Mouse (Mus musculus) mouse trophoblast stem cell (cell line): ENCODE data around the gene Best2.

Source experiments
- in situ Hi-C, 2 experiments: fragments of 300-500 bp; cut with MseI, MboI; formaldehyde crosslinking; loops; 2 replicates in 1 of 2; 3 replicates in 1 of 2; pipeline ENCODE4 v1.15.1; 2025

Best2 gene

GRCm38 (mm10) chr8:85014431-85014830, at the start of gene Best2:
Best2 (minus strand) TSS chr8:85014531.
- in situ Hi-C loops = no loop called here

GRCm38 (mm10) chr8:85062603-85063002, 48.3 kb upstream of the Best2 start:
- in situ Hi-C loops = no loop called here

GRCm38 (mm10) chr8:85059879-85060616, 45.7 kb upstream of the Best2 start, which contains the start of gene Fbxw9:
Fbxw9 (plus strand) TSS chr8:85060055.
- in situ Hi-C loops = no loop called here

GRCm38 (mm10) chr8:85057367-85057766, 43.0 kb upstream of the Best2 start:
- in situ Hi-C loops = no loop called here

GRCm38 (mm10) chr8:85043619-85044018, 29.3 kb upstream of the Best2 start:
- in situ Hi-C loops = no loop called here

- in situ Hi-C loops = no loop called here
These were observed 23.6 kb upstream of the Best2 start for GRCm38 (mm10) chr8:85037681-85038531.

GRCm38 (mm10) chr8:85037366-85037680, 23.0 kb upstream of the Best2 start:
- in situ Hi-C loops = no loop called here

- in situ Hi-C loops = no loop called here
These were observed 22.5 kb upstream of the Best2 start, which contains the start of gene Tnpo2 for GRCm38 (mm10) chr8:85036718-85037365. Tnpo2 (plus strand) TSS chr8:85036915.

GRCm38 (mm10) chr8:85036381-85036717, 22.0 kb upstream of the Best2 start:
- in situ Hi-C loops = no loop called here

- in situ Hi-C loops = no loop called here
These were observed 21.5 kb upstream of the Best2 start for GRCm38 (mm10) chr8:85035728-85036310.

GRCm38 (mm10) chr8:85035165-85035727, 20.9 kb upstream of the Best2 start:
- in situ Hi-C loops = no loop called here

GRCm38 (mm10) chr8:85034764-85035163, 20.4 kb upstream of the Best2 start:
- in situ Hi-C loops = no loop called here

- in situ Hi-C loops = no loop called here
These were observed 19.5 kb upstream of the Best2 start for GRCm38 (mm10) chr8:85033867-85034266.

GRCm38 (mm10) chr8:85032622-85033311, 18.4 kb upstream of the Best2 start:
- in situ Hi-C loops = no loop called here

GRCm38 (mm10) chr8:85029271-85029670, 14.9 kb upstream of the Best2 start:
- in situ Hi-C loops = no loop called here

GRCm38 (mm10) chr8:85027922-85028321, 13.6 kb upstream of the Best2 start:
- in situ Hi-C loops = no loop called here

- in situ Hi-C loops = no loop called here
These were observed 13.2 kb upstream of the Best2 start for GRCm38 (mm10) chr8:85027516-85027855.

GRCm38 (mm10) chr8:85026670-85027515, 12.6 kb upstream of the Best2 start, which contains the start of gene Trir:
Trir (plus strand) TSS chr8:85026823.
- in situ Hi-C loops = no loop called here

GRCm38 (mm10) chr8:85025098-85025932, 11.0 kb upstream of the Best2 start, which contains the start of gene Asna1:
Asna1 (minus strand) TSS chr8:85025281.
- in situ Hi-C loops = no loop called here
